Mouse (Mus musculus) mature B cell (primary cell): ENCODE data around the gene Fam13c.

Source experiments
- in situ Hi-C: fragments of 300-500 bp; cut with MboI; formaldehyde crosslinking; loops from 2 replicates; pipeline ENCODE4 v1.14.3; 2019

Gene Fam13c

DNA sequence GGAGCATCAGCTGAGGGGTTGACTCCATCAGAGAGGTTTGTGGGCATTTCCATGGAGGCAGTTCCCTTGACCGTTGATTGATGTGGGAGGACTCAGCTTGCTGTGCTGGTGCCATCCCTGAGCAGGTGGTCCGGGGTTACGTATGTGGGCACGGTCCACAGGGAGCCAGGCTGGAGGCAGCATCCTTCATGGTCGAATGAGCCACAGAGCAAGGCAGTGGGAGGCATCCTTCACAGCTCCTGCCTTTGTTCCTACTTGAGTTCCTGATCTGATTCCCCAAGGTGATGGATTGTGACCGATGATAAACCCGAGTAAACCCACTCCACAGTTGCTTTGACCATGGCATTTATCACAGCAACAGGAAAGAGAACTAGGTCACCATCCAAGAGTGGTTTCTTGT lies 25.4 kb downstream of the Fam13c start:
- in situ Hi-C loops = no loop called here

DNA sequence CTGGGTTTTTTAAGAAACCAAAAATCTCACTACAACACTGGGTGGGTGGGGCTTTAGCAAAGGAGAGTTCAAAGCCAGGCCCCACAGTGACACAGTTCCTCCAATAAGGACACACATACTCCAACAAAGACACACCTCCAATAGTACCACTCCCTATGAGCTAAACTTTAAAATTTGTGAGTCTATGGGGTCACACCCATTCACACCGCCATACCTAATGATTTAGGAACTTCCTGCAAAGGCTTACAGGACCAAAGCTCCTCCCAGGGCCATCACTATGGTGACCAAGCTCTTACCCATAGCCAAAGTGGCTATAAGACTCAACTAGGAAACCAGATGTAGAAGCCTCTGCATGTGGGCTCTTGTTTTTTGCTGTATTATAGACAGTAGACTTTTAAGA lies 30.6 kb downstream of the Fam13c start:
- in situ Hi-C loops = no loop called here

DNA sequence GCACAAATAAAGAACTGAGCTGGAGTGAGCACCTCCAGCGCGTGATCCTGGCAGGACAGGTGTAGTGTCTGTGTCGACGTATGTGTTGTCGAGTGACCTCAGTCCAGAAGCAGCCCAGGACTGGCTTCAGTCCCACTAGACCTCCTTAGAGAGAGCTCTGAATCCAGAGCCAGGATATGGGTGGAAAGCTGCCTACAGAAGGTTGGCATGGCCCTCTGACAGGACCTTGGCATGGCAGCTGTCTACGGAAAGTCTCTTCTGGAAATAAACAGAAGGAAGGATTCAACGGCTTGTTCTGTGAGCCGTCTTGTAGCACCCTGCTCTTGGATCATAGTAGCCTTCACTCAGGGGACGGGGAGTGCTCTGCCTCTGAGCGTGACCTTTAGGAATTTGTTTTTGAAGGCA lies 37.5 kb downstream of the Fam13c start:
- in situ Hi-C loops = no loop called here

DNA sequence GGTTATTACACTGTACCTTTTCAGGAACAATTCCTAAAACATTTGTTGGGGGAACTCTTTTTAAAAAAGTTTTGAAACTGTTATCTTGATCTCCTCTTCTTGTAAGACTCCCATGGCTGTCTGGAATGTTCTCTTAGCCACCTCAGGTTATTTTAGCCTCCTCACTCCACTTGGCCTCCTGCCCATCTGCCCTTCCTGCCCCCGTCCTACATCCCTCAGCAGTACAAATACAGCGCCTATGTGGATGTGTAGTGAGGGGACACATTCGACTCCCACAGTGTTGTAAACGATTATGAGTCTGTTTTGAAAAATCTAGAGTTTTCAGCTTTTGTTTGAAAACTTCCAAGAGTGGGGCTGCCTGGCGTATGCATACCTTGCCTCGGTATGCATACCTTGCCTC lies 43.5 kb downstream of the Fam13c start:
- in situ Hi-C loops = no loop called here

DNA sequence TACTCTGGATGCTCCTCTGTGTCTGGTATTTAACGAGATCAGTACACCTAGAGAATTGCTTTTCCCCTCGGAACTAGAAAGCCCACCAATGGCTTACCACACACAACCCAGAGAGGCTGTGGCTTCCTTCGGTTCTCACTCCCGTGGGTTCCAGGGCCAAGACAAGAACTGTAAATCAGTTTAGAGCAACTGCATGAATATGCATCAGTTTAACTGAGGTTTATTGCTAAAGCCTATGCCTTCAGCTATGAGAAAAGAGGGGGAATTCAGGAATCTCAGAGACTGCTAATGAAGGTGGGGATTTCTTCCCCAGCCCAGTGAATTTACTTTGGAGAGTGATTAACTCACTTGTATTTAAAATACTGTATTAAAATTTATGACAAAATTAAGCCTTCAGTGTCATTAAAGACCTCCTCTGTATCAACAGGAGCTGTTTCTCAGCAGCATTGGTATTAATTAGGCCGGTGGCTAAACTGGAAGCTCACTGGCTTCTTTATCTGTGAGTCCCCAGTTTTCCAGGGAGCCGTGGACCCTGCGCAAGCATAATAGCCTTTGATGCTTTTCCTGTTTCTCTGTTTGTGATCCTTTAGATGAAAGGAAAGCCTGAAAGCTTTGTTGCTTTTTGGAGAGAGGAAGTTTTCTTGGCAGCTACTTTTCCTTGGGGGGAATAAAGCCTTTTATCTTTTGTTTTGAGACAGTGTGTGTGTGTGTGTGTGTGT lies 44.4 kb downstream of the Fam13c start:
- in situ Hi-C loops = no loop called here

DNA sequence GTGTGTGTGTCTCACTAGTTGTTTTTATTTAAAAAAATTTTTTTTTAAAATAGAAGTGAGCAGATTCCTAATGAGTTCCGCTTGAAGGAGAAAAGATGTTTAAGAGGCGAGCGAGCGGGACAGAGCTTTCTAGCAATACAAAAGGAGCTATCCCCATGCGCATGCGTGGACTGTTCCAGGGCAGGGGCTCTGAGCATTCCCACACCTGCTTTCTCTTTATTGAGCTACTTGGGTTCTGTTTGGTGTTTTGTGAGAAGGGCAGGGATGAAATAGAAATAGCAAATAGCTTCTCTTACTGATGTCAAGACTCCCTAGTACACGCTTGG lies 45.0 kb downstream of the Fam13c start:
- in situ Hi-C loops = no loop called here

DNA sequence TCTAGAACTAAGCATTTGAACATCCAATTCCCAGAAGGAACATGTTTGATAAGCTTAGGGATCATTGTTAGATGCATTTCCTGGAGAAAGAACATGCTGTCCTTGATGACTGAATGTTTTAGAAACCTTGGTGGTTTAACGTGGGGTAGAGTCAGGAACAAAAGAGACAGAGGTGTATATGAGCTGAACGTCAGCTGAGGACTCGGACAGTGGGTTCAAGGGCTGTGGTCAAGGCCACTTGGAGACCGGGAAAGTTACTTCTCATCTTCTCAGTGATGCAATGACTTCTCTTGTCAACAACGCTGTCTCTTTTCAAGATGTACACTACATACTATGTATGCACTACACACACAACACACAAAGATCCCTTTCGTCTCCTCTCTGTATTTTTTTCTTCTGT lies 46.4 kb downstream of the Fam13c start:
- in situ Hi-C loops = no loop called here

DNA sequence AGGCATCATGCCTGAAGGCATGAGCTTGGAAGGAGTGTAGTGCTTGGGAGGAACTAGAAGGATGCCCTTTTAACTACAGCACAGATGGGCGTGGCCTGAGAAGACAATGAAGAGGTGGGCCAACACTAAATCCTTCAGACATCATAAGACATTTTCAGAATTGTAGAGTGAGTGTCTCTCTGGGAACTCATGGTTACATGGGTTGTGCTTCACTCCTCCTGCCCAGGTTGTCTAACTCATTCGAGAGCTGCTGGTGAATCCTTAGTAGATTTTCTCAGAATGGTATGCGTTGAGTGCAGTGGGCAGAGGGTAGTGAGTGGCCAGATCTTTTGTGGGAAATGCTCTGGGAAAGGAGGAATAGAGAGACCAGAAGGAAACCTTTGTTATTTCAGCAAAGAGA lies 53.6 kb downstream of the Fam13c start:
- in situ Hi-C loops = no loop called here

DNA sequence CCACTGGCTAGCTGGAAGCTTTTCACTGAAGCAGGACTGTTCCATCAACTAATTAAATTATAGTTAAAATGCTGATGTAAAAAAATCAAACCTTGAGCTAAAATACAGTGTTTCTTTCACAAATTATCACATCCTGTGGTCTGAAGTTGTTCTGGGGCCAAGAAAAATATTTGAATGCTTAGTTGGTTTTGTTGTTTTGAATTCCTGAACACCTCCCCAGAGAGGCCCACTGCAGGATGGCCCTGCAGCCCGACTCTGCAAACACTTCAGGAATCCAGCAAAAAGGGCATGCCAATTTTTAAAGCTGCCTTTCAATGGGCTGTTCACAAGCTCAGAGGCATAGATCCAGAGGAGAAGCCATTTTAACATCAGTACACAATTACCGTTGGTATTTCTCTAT lies 54.2 kb downstream of the Fam13c start:
- in situ Hi-C loops = no loop called here

DNA sequence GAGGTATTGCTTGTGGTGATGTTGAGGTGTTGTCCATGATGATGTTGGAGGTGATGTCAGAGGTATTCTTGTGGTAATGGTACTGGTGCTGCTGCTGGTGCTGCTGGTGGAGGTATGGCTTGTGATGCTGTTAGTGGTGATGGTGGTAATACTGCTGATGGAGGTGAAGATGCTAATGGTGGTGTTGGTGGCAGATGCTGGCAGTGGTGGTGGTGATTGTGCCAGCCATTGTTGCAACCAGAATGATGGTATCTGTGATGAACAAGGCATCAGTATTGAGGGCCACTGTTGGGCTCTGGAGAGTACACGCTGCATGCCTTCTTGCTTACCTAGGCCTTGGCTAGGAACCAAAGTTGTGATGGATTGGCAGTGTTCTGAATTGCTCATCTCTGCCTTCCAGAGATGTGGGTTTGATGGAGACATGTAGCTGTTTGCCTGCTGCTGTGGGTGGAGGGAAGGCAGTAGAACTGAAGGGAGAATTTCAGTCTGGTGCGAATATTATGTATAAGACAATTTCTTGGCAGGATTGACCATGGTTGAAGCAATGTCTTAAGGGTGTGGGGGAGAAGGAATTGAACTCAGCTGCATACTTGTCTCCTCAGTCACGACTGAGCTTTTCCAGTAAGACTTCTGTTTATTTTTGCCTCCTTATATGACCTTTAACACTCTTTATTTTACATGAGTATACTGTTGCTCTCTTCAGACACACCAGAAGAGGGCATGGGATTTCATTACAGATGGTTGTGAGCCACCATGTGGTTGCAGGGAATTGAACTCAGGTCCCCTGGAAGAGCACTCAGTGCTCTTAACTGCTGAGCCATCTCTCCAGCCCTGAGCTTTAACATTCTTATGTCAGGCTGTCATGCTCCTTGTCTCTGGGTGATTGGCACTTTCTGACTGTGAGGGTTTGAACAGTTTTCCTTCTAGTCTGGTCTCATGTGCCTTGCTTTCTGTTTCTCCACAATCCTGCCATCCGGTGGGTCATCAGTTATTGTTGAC lies 55.1 kb downstream of the Fam13c start:
- in situ Hi-C loops = no loop called here

DNA sequence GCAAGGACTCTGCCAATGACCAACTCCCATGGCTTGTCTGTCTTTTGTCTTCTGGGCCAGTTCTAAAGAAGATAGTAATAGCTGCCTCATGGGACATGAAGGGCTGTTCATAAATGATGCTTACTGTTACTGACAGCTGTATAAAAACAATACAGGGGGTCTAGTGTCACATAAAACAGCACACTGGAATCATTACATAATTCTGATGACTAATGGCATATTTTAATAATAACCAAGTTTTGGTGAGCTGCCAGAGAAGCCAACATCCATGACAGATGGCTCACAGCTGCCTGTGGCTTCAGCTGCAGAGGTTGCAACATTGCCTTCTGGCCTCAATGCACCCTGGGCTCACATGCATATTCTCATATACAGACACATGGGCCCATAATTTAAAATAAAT lies 56.7 kb downstream of the Fam13c start:
- in situ Hi-C loops = no loop called here

DNA sequence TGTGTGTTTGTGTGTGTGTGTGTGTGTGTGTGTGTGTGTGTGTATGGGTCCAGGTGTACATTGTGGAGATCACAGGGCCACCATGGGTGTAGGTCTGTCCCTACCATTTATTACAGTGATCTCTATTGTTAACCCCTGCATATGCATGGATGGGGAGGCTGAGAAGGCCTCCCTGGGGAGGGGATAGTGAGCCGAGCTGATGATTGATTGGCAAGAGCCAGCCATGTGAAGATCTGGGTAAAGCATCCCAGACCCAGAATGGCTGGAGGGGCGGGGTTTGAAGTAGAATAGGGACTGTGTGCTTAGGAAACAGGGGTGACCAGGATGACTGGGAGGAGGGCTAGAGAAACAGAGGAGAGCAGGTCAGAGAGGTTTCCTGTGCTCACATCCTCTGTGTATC lies 58.0 kb downstream of the Fam13c start:
- in situ Hi-C loops = no loop called here

DNA sequence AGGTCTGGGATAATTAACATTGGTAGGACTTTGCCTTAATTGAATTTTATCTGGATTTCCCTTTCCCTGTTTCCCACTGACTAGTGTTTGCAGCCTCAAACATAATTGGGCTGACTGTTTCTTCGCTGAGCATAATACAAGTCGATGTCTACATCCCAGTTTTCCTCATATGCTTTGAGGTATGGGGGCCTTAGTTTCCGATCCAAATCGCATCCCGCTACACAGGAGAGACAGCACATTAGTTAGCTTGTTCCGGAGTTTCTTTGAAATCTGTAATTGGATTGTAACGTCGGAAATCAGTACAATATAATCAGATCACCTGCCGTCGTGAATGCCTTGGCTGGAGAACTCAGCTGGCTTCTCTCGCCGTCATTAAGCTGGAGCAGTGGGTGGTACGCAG lies 59.0 kb downstream of the Fam13c start:
- in situ Hi-C loops = no loop called here

DNA sequence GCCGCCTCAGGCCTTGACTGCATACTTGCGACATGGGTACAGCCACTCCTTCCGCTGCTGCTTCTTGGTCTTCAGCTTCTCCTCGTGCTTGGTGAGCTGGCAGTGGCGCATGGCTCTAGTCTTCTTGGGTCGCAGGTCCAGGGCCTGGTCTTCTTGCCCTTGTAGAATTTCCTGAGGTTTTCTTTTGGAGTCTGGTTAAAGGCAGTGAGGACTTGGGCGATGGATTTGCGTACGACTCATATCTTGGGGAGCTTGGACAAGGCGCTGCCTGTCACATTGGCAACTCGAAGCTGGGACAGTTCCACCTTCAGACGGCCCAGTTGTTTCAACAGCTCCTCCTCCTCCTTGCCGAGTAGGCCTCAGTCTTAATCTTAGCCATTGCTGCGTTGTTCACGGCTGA lies 64.6 kb downstream of the Fam13c start:
- in situ Hi-C loops = no loop called here

DNA sequence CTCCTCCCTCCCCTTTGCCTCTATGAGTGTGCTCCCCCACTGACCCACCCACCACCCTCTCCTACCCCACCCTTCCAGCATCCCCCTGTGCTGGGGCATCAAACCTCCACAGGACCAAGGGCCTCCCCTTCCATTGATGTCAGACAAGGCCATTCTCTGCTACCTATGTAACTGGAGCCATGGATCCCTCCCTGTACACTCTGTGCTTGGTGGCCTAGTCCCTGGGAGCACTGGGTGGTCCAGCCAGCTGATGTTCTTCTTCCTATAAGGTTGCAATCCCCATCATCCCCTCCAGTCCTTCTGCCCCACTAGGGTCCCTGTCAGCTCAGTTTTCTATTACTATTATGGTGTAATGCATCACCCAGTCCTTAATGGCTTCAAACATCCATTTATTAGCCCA lies 65.1 kb downstream of the Fam13c start:
- in situ Hi-C loops = no loop called here

DNA sequence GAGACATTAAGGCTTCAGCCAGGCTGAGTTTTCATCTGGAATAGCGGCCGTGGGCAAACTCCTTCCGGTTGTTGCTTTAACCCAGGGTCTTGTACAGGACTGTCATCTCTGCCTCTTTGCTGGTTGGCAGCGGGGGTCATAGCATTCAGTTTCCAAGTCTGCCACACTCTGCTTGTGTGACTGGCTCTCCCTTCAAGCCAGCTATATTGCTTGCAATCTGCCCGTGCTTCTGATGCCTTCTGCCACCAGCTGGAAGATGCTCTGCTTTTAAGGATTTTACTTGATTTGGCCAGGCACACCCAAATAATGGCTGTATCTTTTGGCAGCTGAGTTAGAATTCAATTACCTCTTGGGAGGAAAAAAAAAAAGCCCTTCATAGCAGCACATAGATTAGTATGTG lies 65.6 kb downstream of the Fam13c start:
- in situ Hi-C loops = no loop called here

DNA sequence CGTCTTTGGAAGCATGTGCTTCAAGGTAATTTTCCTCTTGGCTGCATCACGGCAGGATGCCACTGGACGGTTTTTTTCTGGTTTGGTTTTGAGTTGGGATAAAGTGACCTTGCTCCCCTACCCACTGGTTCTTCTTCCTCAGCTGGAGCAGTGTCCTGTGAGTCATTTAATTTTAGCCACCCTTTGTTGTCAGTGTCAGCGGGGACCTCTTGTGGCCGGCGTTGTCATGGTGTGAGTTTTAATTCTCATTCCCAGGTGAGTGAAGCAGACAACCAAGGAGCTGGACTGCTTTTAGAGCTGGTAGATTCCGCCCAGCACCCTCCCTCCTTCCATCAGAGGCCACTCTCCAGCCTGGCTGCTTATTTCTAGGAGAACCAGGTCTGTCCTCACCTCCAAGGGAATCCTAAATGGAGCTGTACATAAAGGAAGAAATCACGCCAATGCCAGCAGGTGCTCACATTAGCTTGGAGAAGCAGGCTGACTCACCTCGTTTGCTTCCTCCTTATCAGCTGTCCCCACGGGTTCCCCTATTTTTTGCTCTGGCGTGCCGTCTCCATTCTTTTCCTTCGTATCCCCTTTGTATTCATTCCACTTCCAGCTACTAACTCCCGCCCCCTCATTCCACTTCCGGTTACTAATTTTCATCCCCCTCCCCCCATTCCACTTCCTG lies 66.4 kb downstream of the Fam13c start:
- in situ Hi-C loops = no loop called here

DNA sequence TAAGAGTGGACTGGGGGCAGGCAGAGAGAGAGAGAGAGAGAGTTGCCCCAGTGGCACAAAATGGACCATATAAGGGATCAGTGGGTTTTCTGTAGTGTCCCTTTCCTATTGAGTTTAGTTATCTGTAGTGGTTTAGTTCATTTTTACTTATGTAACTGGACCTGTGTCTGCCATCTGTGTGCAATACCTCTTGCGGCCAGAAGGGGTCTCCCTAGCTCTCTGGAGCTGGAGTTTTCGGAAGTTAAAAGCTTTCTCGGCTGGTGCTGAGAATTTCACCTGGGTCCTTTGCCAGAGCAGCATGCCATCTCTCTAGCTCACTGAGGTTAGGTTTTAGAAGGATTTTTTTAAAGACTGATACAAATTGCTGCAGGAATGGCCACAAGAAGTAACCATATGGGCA lies 67.6 kb downstream of the Fam13c start:
- in situ Hi-C loops = no loop called here

DNA sequence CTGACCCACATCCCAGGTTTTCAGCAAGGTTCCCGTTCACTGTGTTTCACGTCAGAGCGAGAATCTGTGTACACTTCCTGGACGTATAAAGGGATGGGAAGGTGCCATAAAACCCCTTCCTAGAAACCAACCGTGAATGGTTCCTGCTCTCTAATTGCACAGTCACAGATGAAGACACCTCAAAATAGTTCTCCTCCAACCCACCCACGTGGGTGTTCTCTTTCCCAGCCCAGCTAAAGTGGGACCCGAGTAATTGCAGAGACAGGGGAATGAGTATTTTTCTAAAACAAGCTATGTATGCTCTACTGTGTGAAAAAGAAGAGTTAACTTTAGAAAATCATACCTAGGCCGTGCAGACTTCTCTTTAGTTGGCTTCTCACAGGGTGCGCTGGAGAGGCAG lies 74.6 kb downstream of the Fam13c start:
- in situ Hi-C loops = no loop called here

DNA sequence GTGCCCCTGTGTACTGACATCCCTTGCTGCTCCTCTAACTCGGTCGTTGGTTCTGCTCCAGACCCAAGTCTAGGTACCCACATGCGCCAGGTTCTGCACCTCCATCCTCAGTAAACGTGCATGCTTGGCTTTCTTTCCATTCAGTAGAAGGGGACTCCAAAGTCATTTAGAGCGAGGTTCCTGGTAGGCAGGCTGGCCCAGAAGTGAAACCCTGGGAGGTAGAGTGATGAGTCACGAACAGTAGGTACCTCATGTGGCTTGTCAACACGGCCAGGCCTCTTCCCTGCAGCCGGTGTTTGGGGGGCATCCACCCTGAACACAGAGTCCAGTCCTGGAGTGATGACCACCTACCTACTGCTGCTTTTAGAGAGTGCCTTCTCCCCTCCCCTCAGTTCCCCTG lies 76.4 kb downstream of the Fam13c start:
- in situ Hi-C loops = no loop called here

DNA sequence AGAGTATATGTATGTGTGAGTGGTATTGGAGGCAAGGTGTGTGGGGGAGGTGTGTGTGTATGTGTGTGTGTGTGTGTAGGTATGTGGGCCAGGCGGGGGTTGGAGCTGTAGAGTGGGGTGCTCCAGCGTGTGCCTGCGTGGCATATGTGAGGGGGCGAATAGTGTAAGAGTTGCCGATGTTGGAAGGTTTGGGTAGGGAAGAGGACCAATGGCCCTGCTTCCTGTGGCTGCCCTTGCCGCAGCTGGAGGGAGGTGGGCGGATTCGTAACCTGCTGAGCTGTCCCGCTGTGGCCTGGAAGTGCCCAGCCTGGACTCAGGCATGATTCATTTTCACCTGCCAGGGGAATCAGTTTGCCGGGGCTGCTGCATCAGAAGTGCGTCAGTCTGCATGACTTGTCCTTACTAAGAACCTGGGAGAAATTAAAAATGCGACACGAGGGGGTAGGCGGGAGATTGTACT lies 79.4 kb downstream of the Fam13c start:
- in situ Hi-C loops = no loop called here
